Mouse (Mus musculus) hindbrain, embryonic 11.5 days (tissue): ENCODE results near the gene Gm28043. TPM values are rescaled to one million over a fixed set of nuclear protein-coding genes. Genes with fewer than 3 reads are reported as not detected.

Experiments
- ATAC-seq: fragments of 200-750 bp; cut with Nextera tagmentation; 2 replicates; pipeline ENCODE4 v1.8.0; 2017; ENCODE audit warnings: mild to moderate bottlenecking, moderate TSS enrichment, moderate library complexity; ENCODE audit not compliant: low FRiP score
- DNase-seq: peaks from one replicate; pipeline ENCODE4 v3.0.0-alpha.2; 2015; ENCODE audit warnings: low spot score
- H3K27ac ChIP-seq: fragments of 300-500 bp; sonication (generic); 2 replicates; pipeline ENCODE4 v1.5.1; 2014; ENCODE audit warnings: mild to moderate bottlenecking, low read depth, low read length
- H3K27me3 ChIP-seq: fragments of 300-500 bp; sonication (generic); 2 replicates; pipeline ENCODE4 v1.6.1; 2014; ENCODE audit warnings: mild to moderate bottlenecking, low read length, moderate library complexity, mixed read lengths; ENCODE audit not compliant: control insufficient read depth, insufficient read depth
- H3K36me3 ChIP-seq: fragments of 300-500 bp; sonication (generic); 2 replicates; pipeline ENCODE4 v1.6.1; 2014; ENCODE audit warnings: mild to moderate bottlenecking, low read length, moderate library complexity, mixed read lengths; ENCODE audit not compliant: control insufficient read depth, insufficient read depth
- H3K4me1 ChIP-seq: fragments of 300-500 bp; sonication (generic); replicated peaks from 2 replicates; pipeline ENCODE4 v1.6.1; 2014; ENCODE audit warnings: low read length, mixed read lengths; ENCODE audit not compliant: control insufficient read depth, insufficient read depth
- H3K4me2 ChIP-seq: fragments of 300-500 bp; sonication (generic); replicated peaks from 2 replicates; pipeline ENCODE4 v1.6.1; 2014; ENCODE audit warnings: mild to moderate bottlenecking, low read depth, low read length
- H3K4me3 ChIP-seq: fragments of 300-500 bp; sonication (generic); 2 replicates; pipeline ENCODE4 v1.5.1; 2014; ENCODE audit warnings: low read depth, low read length
- H3K9ac ChIP-seq: fragments of 300-500 bp; sonication (generic); 2 replicates; pipeline ENCODE4 v1.6.1; 2014; ENCODE audit warnings: low read depth, low read length
- H3K9me3 ChIP-seq: fragments of 300-500 bp; sonication (generic); 2 replicates; pipeline ENCODE4 v1.6.1; 2016; ENCODE audit warnings: low read length; ENCODE audit not compliant: control insufficient read depth
- WGBS: fragments of 180-500 bp; shearing (Covaris S2); extraction: QIAGEN DNeasy Blood & Tissue Kit; methylation state at CpG from one replicate; pipeline ENCODE4 v1.1.7; 2014; 5-methylcytosine and 5-hydroxymethylcytosine counted together
- polyA plus RNA-seq: library from polyadenylated mRNA; unstranded; fragments of >200 nt; fragmentation: Nextera tagmentation; extraction: Ambion mirVana; gene quantifications from 2 replicates; pipeline ENCODE4 v1.2.1, GENCODE M21; 2014

Gene Gm28043
- polyA plus RNA-seq, 1 experiment from 2014 or later, result 3.2 TPM

GRCm38 (mm10) chr17:29632312-29632711 is 17.6 kb downstream of the Gm28043 start:
- Histone ChIP-seq H3K4me3 (no peak overlapping the region), H3K4me1 (no peaks in the 10 kb centered on the region), H3K4me2 (no peak overlapping the region), H3K27ac (no peak overlapping the region), H3K9ac (no peak overlapping the region), H3K36me3 (peaks cover 19% of the 10 kb centered on the region), H3K9me3 (no peaks in the 10 kb centered on the region), H3K27me3 (no peaks in the 10 kb centered on the region)
- DNase-seq (no peak), ATAC-seq (no peak)
- WGBS, result 96% methylated on average over 11 of the region's 11 CpGs

- Histone ChIP-seq H3K36me3 (peaks cover 20% of the 10 kb centered on the region; the same call in 1 of the 2 replicates), H3K4me1 (no peaks in the 10 kb centered on the region), H3K9ac (no peak overlapping the region), H3K27me3 (no peaks in the 10 kb centered on the region), H3K9me3 (no peaks in the 10 kb centered on the region), H3K4me2 (no peak overlapping the region), H3K27ac (no peak overlapping the region), H3K4me3 (no peak overlapping the region)
- ATAC-seq (no peak), DNase-seq (no peak)
- 87% methylated on average over 8 of the region's 8 CpGs for WGBS
Measured at GRCm38 (mm10) chr17:29635492-29635891, 20.8 kb downstream of the Gm28043 start.

GRCm38 (mm10) chr17:29636118-29636517 is 21.4 kb downstream of the Gm28043 start:
- DNase-seq (peak; percentile 46), ATAC-seq (no peak)
- Histone ChIP-seq H3K4me1 (no peaks in the 10 kb centered on the region), H3K27me3 (no peaks in the 10 kb centered on the region), H3K9ac (no peak overlapping the region), H3K36me3 (peaks cover 22% of the 10 kb centered on the region; the same call in 1 of the 2 replicates), H3K27ac (no peak overlapping the region), H3K4me2 (no peak overlapping the region), H3K9me3 (no peaks in the 10 kb centered on the region), H3K4me3 (no peak overlapping the region)
- 80% methylated on average over 5 of the region's 5 CpGs for WGBS

- no peak for DNase-seq
- Histone ChIP-seq H3K4me3 (no peak overlapping the region), H3K9me3 (no peaks in the 10 kb centered on the region)
Measured at GRCm38 (mm10) chr17:29637377-29637776, 22.7 kb downstream of the Gm28043 start.

GRCm38 (mm10) chr17:29637895-29638294 is 23.2 kb downstream of the Gm28043 start:
- ATAC-seq, result no peak
- no peaks in the 10 kb centered on the region for H3K27me3 ChIP-seq
- no peak overlapping the region for H3K27ac ChIP-seq
- H3K4me3 ChIP-seq, result no peak overlapping the region
- no peaks in the 10 kb centered on the region for H3K4me1 ChIP-seq
- no peak overlapping the region for H3K4me2 ChIP-seq
- peaks cover 20% of the 10 kb centered on the region; the same call in 1 of the 2 replicates for H3K36me3 ChIP-seq
- no peak overlapping the region for H3K9ac ChIP-seq
- WGBS, result 86% methylated on average over 8 of the region's 8 CpGs
- H3K9me3 ChIP-seq, result no peaks in the 10 kb centered on the region
- DNase-seq, result no peak

More at GRCm38 (mm10) chr17:29637377-29637776, 22.7 kb downstream of the Gm28043 start:
- peaks cover 20% of the 10 kb centered on the region; the same call in 1 of the 2 replicates for H3K36me3 ChIP-seq
- ATAC-seq, result no peak
- H3K4me2 ChIP-seq, result no peak overlapping the region
- H3K27ac ChIP-seq, result no peak overlapping the region
- H3K9ac ChIP-seq, result no peak overlapping the region
- WGBS, result 96% methylated on average over 4 of the region's 4 CpGs
- H3K27me3 ChIP-seq, result no peaks in the 10 kb centered on the region
- no peaks in the 10 kb centered on the region for H3K4me1 ChIP-seq

- Histone ChIP-seq H3K9ac (no peak overlapping the region), H3K4me1 (no peaks in the 10 kb centered on the region), H3K4me3 (no peak overlapping the region), H3K4me2 (no peak overlapping the region), H3K36me3 (peaks cover 14% of the 10 kb centered on the region; the same call in 1 of the 2 replicates), H3K27me3 (no peaks in the 10 kb centered on the region), H3K27ac (no peak overlapping the region), H3K9me3 (no peaks in the 10 kb centered on the region)
- 96% methylated on average over 11 of the region's 11 CpGs for WGBS
- ATAC-seq (no peak), DNase-seq (no peak)
Measured at GRCm38 (mm10) chr17:29640971-29641370, 26.3 kb downstream of the Gm28043 start.

GRCm38 (mm10) chr17:29642219-29642618 is 27.5 kb downstream of the Gm28043 start:
- no peaks in the 10 kb centered on the region for H3K27me3 ChIP-seq
- ATAC-seq (no peak), DNase-seq (no peak)
- H3K36me3 ChIP-seq, result peaks cover 10% of the 10 kb centered on the region; the same call in 1 of the 2 replicates
- no peak overlapping the region for H3K27ac ChIP-seq
- H3K4me1 ChIP-seq, result no peaks in the 10 kb centered on the region
- no peaks in the 10 kb centered on the region for H3K9me3 ChIP-seq
- 61% methylated on average over 3 of the region's 3 CpGs for WGBS
- no peak overlapping the region for H3K4me2 ChIP-seq
- no peak overlapping the region for H3K4me3 ChIP-seq
- no peak overlapping the region for H3K9ac ChIP-seq

GRCm38 (mm10) chr17:29658249-29658648 is 43.6 kb downstream of the Gm28043 start:
- H3K9me3 ChIP-seq, result no peaks in the 10 kb centered on the region

GRCm38 (mm10) chr17:29660076-29660761 is 45.5 kb downstream of the Gm28043 start, which contains the start of gene Cmtr1:
Gene Cmtr1, plus strand, starts transcription at chr17:29660595.
- peak; percentile 97 for DNase-seq
- peak within 1 kb of the TSS; percentile 96 for H3K9ac ChIP-seq
- 1% methylated on average over 37 of the region's 41 CpGs for WGBS
- ATAC-seq, result peak; percentile 97
- peak within 1 kb of the TSS; percentile 97 for H3K4me3 ChIP-seq
- no peaks in the 10 kb centered on the region for H3K4me1 ChIP-seq
- peak within 1 kb of the TSS; percentile 89 for H3K27ac ChIP-seq
- no peaks in the 10 kb centered on the region for H3K9me3 ChIP-seq
- no peaks in the 10 kb centered on the region for H3K36me3 ChIP-seq
- peak within 1 kb of the TSS; percentile 77 for H3K4me2 ChIP-seq
- no peaks in the 10 kb centered on the region for H3K27me3 ChIP-seq

More at GRCm38 (mm10) chr17:29658249-29658648, 43.6 kb downstream of the Gm28043 start:
- Histone ChIP-seq H3K27me3 (no peaks in the 10 kb centered on the region), H3K9ac (no peak overlapping the region), H3K4me3 (no peak overlapping the region), H3K36me3 (no peaks in the 10 kb centered on the region), H3K4me1 (no peaks in the 10 kb centered on the region), H3K4me2 (no peak overlapping the region), H3K27ac (no peak overlapping the region)
- WGBS, result 86% methylated on average over 2 of the region's 2 CpGs
- ATAC-seq, result no peak
- DNase-seq, result no peak
